Mouse (Mus musculus) CH12.LX (cell line): ENCODE measurements around the gene Timm10.

ENCODE experiments used
- HCFC1 ChIP-seq: IDR thresholded peaks from 2 replicates; pipeline ENCODE4 v1.6.1; 2012; ENCODE audit warnings: low read depth, mild to moderate bottlenecking, inconsistent platforms, low read length, improper control_type of control experiment
- KAT2A ChIP-seq: IDR thresholded peaks from 2 replicates; pipeline ENCODE4 v1.6.1; 2012; ENCODE audit warnings: low read length, improper control_type of control experiment, inconsistent platforms; ENCODE audit not compliant: insufficient replicate concordance
- MAZ ChIP-seq: IDR thresholded peaks from 2 replicates; pipeline ENCODE4 v1.6.1; 2012; ENCODE audit warnings: low read depth, mild to moderate bottlenecking, inconsistent platforms, low read length, improper control_type of control experiment, moderate library complexity
- POLR2A ChIP-seq: IDR thresholded peaks from 2 replicates; pipeline ENCODE4 v1.6.1; 2011; ENCODE audit warnings: low read depth, mild to moderate bottlenecking, improper control_type of control experiment, low read length
- TCF12 ChIP-seq: IDR thresholded peaks from 2 replicates; pipeline ENCODE4 v1.6.1; 2014; ENCODE audit warnings: low read depth, mild to moderate bottlenecking, inconsistent platforms, low read length, improper control_type of control experiment
- ZNF384 ChIP-seq: IDR thresholded peaks from 2 replicates; pipeline ENCODE4 v1.6.1; 2012; ENCODE audit warnings: low read depth, low read length, improper control_type of control experiment, inconsistent platforms

DNA sequence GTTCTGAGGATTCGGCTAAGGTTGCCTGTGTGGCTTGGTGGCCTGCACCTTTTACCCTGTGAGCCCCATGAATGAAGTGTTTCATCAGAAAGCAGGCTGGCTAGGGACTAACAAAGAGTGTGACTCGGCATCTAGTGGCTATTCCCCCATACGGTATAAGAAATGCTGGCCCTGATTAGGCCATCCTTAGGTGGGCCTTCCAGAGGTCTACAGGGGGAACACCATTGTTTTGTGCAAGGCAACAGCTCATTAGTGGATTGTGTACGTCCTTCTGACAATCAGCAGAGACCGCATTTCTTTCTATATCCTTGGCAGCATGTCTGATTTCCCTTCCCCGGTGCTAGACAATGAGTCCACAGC, 16.3 kb upstream of the Timm10 start:
- TF ChIP-seq POLR2A (no peak), ZNF384 (no peak), TCF12 (no peak), MAZ (no peak), KAT2A (no peak), HCFC1 (no peak)
